ENCODE assay signal across 10 mouse cellular contexts in the genomic region with DNA sequence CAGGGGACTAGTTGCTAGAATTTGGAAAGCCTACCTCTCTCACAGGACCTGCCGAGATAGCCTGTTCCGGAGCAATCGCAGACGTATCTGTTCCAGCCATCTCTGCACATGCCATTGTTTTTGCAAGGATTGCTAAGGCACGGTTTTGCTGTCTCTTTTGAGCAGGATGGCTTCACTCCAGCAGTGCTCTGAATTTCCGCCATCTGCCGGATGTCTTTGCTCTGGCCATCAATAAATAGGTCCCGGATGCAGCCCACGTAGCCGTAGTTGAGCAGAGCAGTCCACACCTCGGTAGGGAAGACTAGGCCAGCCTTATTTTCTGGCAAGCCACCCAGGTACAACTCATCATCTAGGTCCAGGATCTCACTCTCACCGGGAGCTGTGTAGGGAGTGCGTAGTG.
DNase-seq lines count a peak whose midpoint lies in the region; ATAC-seq and TF ChIP-seq lines count a peak whose summit lies in the region.
"Had no signal": no experiment of that assay in that cellular context is flagged by ENCODE, and none has a peak within 500 bp of the region (broad histone marks: within the 10 kb centered on the region; RNA-seq: fewer than 3 reads in every experiment).

No protein-coding gene starts in this region.

- H3K4me2 ChIP-seq in forebrain, postnatal 0 days (ENCODE audit: low read depth): no peak overlapping the region
- no peak overlapping the region for H3K4me2 ChIP-seq in forebrain, embryonic 16.5 days (ENCODE audit: low read length)
- H3K4me2 ChIP-seq: embryonic facial prominence, embryonic 15.5 days had no signal

- DNase-seq in forebrain, postnatal 0 days: peak; percentile 32
- DNase-seq in heart, adult 9 months (ENCODE audit: low spot score in 2 of 2): peak; percentile 2 to 5
- peak; percentile 52 to 54 for DNase-seq in layer of hippocampus, postnatal 10 days (ENCODE audit: low spot score in 2 of 2)
- DNase-seq in ovary, postnatal 36 days (ENCODE audit: low spot score): no peak
- DNase-seq in urinary bladder, postnatal 4 days (ENCODE audit: low spot score in 2 of 2): no peak
- DNase-seq: lung, postnatal 36 days had no signal

- H3K9me3 ChIP-seq in forebrain, postnatal 0 days (ENCODE audit: low read length): no peaks in the 10 kb centered on the region
- H3K9me3 ChIP-seq in forebrain, embryonic 16.5 days (ENCODE audit: control insufficient read depth, low read length): no peaks in the 10 kb centered on the region
- no peaks in the 10 kb centered on the region for H3K9me3 ChIP-seq in E14TG2a.4 (ENCODE audit: low read length)
- H3K9me3 ChIP-seq: embryonic facial prominence, embryonic 15.5 days had no signal

- no peak overlapping the region for H3K4me3 ChIP-seq in forebrain, postnatal 0 days (ENCODE audit: low read depth, low read length)
- H3K4me3 ChIP-seq in forebrain, embryonic 16.5 days (replicated peaks; ENCODE audit: low read length): no peak overlapping the region
- 0 out of 2 replicates have a peak overlapping the region, but pooled peaks have one; percentile 13 for H3K4me3 ChIP-seq in E14TG2a.4 (replicated peaks; ENCODE audit: low read length)
- H3K4me3 ChIP-seq: embryonic facial prominence, embryonic 15.5 days had no signal

- no peak overlapping the region for H3K9ac ChIP-seq in forebrain, postnatal 0 days
- H3K9ac ChIP-seq in forebrain, embryonic 16.5 days (replicated peaks; ENCODE audit: low read depth, low read length): no peak overlapping the region
- H3K9ac ChIP-seq: embryonic facial prominence, embryonic 15.5 days had no signal

- no peaks in the 10 kb centered on the region for H3K27me3 ChIP-seq in forebrain, postnatal 0 days (ENCODE audit: insufficient read depth, low read length)
- no peaks in the 10 kb centered on the region for H3K27me3 ChIP-seq in forebrain, embryonic 16.5 days (replicated peaks; ENCODE audit: control insufficient read depth, insufficient read depth, low read length)
- no peaks in the 10 kb centered on the region for H3K27me3 ChIP-seq in E14TG2a.4 (ENCODE audit: insufficient read depth, low read length)
- H3K27me3 ChIP-seq: embryonic facial prominence, embryonic 15.5 days had no signal

- TF ChIP-seq CTCF in forebrain, postnatal 0 days (IDR thresholded peaks at IDR 0.05; ENCODE audit: low read depth): no peak
- TF ChIP-seq CTCF in E14TG2a.4 (conservative IDR thresholded peaks at IDR 0.05; ENCODE audit: low read length): no peak

- no peaks in the 10 kb centered on the region for H3K36me3 ChIP-seq in forebrain, postnatal 0 days (ENCODE audit: insufficient read depth)
- no peaks in the 10 kb centered on the region for H3K36me3 ChIP-seq in forebrain, embryonic 16.5 days (ENCODE audit: control insufficient read depth, insufficient read depth)
- no peaks in the 10 kb centered on the region for H3K36me3 ChIP-seq in E14TG2a.4 (ENCODE audit: insufficient read depth, low read length)
- H3K36me3 ChIP-seq: embryonic facial prominence, embryonic 15.5 days had no signal

- 0 out of 2 replicates have a peak, but pooled peaks have one; percentile 9 for ATAC-seq in forebrain, postnatal 0 days
- no peak for ATAC-seq in forebrain, embryonic 16.5 days
- ATAC-seq in erythroid progenitor cell, adult 5-6 weeks (replicated peaks; ENCODE audit: low FRiP score, poor library complexity, severe bottlenecking): no peak

- WGBS in forebrain, postnatal 0 days: 47% methylated on average over 13 of the region's 13 CpGs
- 57% methylated on average over 13 of the region's 13 CpGs for WGBS in forebrain, embryonic 16.5 days

- no peak overlapping the region for H3K27ac ChIP-seq in forebrain, postnatal 0 days (ENCODE audit: low read depth, low read length)
- H3K27ac ChIP-seq in forebrain, embryonic 16.5 days (ENCODE audit: low read length): no peak overlapping the region
- H3K27ac ChIP-seq: embryonic facial prominence, embryonic 15.5 days had no signal

- peaks cover 4% of the 10 kb centered on the region for H3K4me1 ChIP-seq in forebrain, postnatal 0 days (ENCODE audit: insufficient read depth)
- peaks cover 11% of the 10 kb centered on the region for H3K4me1 ChIP-seq in forebrain, embryonic 16.5 days (replicated peaks; ENCODE audit: control insufficient read depth, insufficient read depth, low read length)
- peaks cover 30% of the 10 kb centered on the region for H3K4me1 ChIP-seq in E14TG2a.4 (replicated peaks; ENCODE audit: low read depth, low read length)
- H3K4me1 ChIP-seq: embryonic facial prominence, embryonic 15.5 days had no signal

Comparison
In these comparisons a context has a peak if more than half of its experiments do, and no peak if none do; other contexts are left out.
1. DNase-seq: peak in forebrain, postnatal 0 days (single experiment), heart, adult 9 months (2 of 2) and layer of hippocampus, postnatal 10 days (2 of 2); none in ovary, postnatal 36 days (single experiment) and urinary bladder, postnatal 4 days (0 of 2).